Mouse (Mus musculus) limb, embryonic 12.5 days (tissue): ENCODE data around the gene Prmt3. TPM values are rescaled to one million over a fixed set of nuclear protein-coding genes. Genes with fewer than 3 reads are reported as not detected.
A peak's percentile ranks its signal among the peaks of the same experiment; 100 is the strongest.

Source experiments
- ATAC-seq: fragments of 200-750 bp; cut with Nextera tagmentation; 2 replicates; pipeline ENCODE4 v1.8.0; 2017; ENCODE audit warnings: low read depth, moderate TSS enrichment; ENCODE audit not compliant: insufficient number of reproducible peaks, insufficient read depth, low FRiP score, low TSS enrichment
- H3K27ac ChIP-seq: fragments of 300-500 bp; sonication (generic); 2 replicates; pipeline ENCODE4 v1.5.1; 2016; ENCODE audit warnings: mild to moderate bottlenecking, moderate library complexity
- H3K27me3 ChIP-seq: fragments of 300-500 bp; sonication (generic); 2 replicates; pipeline ENCODE4 v1.6.1; 2016; ENCODE audit warnings: mild to moderate bottlenecking, moderate library complexity
- H3K36me3 ChIP-seq: fragments of 300-500 bp; sonication (generic); 2 replicates; pipeline ENCODE4 v1.6.1; 2016; ENCODE audit warnings: mild to moderate bottlenecking, moderate library complexity
- H3K4me1 ChIP-seq: fragments of 300-500 bp; sonication (generic); replicated peaks from 2 replicates; pipeline ENCODE4 v1.6.1; 2016
- H3K4me2 ChIP-seq: fragments of 300-500 bp; sonication (generic); 2 replicates; pipeline ENCODE4 v1.6.1; 2016; ENCODE audit warnings: mild to moderate bottlenecking, moderate library complexity
- H3K4me3 ChIP-seq: fragments of 300-500 bp; sonication (generic); replicated peaks from 2 replicates; pipeline ENCODE4 v1.5.1; 2016; ENCODE audit warnings: mild to moderate bottlenecking
- H3K9ac ChIP-seq: fragments of 300-500 bp; sonication (generic); replicated peaks from 2 replicates; pipeline ENCODE4 v1.6.1; 2016; ENCODE audit warnings: mild to moderate bottlenecking, moderate library complexity
- H3K9me3 ChIP-seq: fragments of 300-500 bp; sonication (generic); 2 replicates; pipeline ENCODE4 v1.6.1; 2016; ENCODE audit warnings: mild to moderate bottlenecking, moderate library complexity
- WGBS: fragments of 180-500 bp; shearing (Covaris S2); methylation state at CpG from one replicate; pipeline ENCODE4 v1.1.7; 2016; 5-methylcytosine and 5-hydroxymethylcytosine counted together
- polyA plus RNA-seq: library from polyadenylated mRNA; unstranded; fragments of >200 nt; fragmentation: Nextera tagmentation; extraction: Ambion mirVana; gene quantifications from 2 replicates; pipeline ENCODE4 v1.2.1, GENCODE M21; 2016

Gene Prmt3
- 55.3 and 57.7 TPM in 2 replicates for polyA plus RNA-seq

DNA sequence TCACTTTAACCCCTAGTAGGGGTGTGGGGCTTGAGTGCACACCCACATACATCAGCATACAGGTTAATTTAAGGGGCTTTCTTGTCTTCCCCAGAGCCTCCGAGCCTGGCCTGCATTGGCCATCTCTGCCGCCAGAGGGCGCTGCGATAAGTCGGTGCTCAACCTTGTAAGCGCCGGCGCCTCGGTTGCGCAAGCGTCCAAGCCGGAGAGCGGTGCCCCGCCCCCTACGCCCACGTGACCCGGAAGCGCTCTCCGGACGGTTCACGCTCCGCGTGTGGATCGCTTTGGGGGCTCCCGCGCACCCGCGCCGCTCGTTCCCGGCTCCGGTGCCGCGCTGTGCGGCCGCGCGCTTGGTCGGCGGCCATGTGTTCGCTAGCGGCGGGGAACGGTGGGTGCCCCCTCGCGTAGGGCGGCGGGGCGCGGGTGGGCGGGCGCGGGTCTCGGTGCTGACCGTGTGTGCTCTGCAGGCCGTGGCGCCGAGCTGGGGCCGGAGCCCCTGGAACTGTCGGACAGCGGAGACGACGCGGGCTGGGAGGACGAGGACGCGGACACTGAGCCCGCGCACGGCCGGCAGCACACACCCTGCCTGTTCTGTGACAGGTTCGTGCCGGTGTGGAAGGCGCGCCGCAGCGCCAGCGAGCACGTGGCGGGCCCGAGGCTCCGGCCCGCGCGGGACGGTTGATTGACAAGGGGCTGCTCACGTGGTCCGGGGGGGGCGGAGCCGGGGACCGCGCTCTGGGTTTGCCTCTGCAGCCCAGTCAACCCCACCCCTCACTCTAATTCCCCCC, at the start of gene Prmt3:
Prmt3 (plus strand) TSS at position 233 of the 788 bp plus-strand sequence.
- H3K36me3 ChIP-seq, result peaks cover 21% of the 10 kb centered on the region
- under 1% methylated on average over 78 of the region's 92 CpGs for WGBS

DNA sequence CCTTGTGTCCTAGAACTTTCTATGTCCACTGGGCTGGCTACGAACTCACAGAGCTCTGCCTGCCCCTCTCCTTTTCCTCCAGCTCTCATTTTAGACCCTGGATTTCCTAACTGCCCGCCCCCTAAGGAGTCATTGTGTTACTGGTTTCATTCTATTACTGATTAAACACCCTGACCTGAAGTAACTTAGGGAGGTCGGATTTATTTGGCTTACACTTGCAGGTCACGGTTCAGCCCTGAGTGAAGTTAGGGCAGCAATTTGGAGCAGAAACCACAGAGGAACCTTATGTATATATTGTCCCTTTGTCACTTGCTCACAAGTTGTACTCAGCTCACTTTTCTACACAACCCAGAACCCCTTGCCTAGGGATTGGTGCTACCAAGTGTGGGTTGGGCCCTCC, 43.8 kb upstream of the Prmt3 start:
- H3K4me3 ChIP-seq, result no peak overlapping the region
- no peak overlapping the region for H3K4me2 ChIP-seq
- H3K9ac ChIP-seq, result no peak overlapping the region
- no peaks in the 10 kb centered on the region for H3K9me3 ChIP-seq
- 64% methylated on average over 4 of the region's 4 CpGs for WGBS
- no peaks in the 10 kb centered on the region for H3K36me3 ChIP-seq
- no peak overlapping the region for H3K27ac ChIP-seq
- ATAC-seq, result no peak
- no peaks in the 10 kb centered on the region for H3K27me3 ChIP-seq
- 0 out of 2 replicates have a peak, but pooled peaks cover 3% of the 10 kb centered on the region for H3K4me1 ChIP-seq

More for the DNA sequence above, at the start of gene Prmt3:
- peak; percentile 93 for ATAC-seq
- Histone ChIP-seq H3K27ac (peak within 1 kb of the TSS; percentile 76), H3K4me1 (peaks cover 9% of the 10 kb centered on the region), H3K4me2 (peak within 1 kb of the TSS; percentile 77), H3K9ac (peak within 1 kb of the TSS; percentile 78), H3K27me3 (no peaks in the 10 kb centered on the region), H3K4me3 (peak within 1 kb of the TSS; percentile 74), H3K9me3 (no peaks in the 10 kb centered on the region)

DNA sequence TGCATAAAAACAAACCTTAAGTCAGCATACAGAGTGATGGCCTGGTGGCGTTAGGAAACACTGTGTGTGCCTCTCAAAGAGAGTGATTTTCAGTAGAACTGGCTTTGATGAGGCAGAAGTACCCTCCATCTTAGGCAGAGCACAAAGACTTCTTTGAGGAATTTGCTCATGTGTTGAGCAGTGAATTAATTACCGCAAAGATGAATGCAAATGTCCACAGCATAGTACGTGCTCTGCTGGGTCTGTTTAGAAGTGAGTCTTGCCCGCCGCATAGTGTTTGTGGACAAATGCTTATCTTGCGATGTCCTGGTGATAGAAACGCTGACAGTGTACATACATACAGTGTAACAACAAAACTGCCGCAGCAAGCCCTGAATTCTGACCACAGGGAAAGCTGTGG, 38.7 kb upstream of the Prmt3 start:
- WGBS, result 78% methylated on average over 8 of the region's 8 CpGs
- Histone ChIP-seq H3K4me3 (no peak overlapping the region), H3K36me3 (no peaks in the 10 kb centered on the region), H3K4me2 (no peak overlapping the region), H3K27me3 (peaks cover 3% of the 10 kb centered on the region; the same call in 1 of the 2 replicates), H3K27ac (no peak overlapping the region), H3K9ac (no peak overlapping the region), H3K9me3 (no peaks in the 10 kb centered on the region), H3K4me1 (no peaks in the 10 kb centered on the region)
- no peak for ATAC-seq

DNA sequence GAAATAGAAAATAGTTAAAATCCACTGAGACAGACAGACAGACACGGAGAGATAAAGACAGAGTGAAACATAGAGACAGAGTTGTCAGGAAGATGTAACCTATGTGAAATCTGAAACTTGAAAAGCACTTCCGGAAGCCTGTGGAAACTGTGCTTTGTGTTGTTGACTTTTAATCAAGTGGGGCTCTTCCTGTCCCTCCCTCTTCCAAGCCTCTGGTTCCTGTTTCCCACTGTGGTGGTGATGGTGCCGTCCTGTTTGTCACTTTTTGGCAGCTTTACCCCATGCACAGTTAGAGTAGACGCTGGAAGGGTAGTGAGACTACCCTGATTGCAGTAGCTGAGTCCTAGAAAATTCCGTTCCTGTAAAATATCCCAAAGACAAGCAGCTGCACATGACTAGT, 36.7 kb upstream of the Prmt3 start:
- no peaks in the 10 kb centered on the region for H3K9me3 ChIP-seq
- no peaks in the 10 kb centered on the region for H3K4me1 ChIP-seq
- no peak overlapping the region for H3K4me2 ChIP-seq
- no peak overlapping the region for H3K27ac ChIP-seq
- 27% methylated on average over 5 of the region's 5 CpGs for WGBS
- no peaks in the 10 kb centered on the region for H3K36me3 ChIP-seq
- no peak overlapping the region for H3K9ac ChIP-seq
- no peak for ATAC-seq
- no peak overlapping the region for H3K4me3 ChIP-seq
- H3K27me3 ChIP-seq, result peaks cover 3% of the 10 kb centered on the region; the same call in 1 of the 2 replicates

DNA sequence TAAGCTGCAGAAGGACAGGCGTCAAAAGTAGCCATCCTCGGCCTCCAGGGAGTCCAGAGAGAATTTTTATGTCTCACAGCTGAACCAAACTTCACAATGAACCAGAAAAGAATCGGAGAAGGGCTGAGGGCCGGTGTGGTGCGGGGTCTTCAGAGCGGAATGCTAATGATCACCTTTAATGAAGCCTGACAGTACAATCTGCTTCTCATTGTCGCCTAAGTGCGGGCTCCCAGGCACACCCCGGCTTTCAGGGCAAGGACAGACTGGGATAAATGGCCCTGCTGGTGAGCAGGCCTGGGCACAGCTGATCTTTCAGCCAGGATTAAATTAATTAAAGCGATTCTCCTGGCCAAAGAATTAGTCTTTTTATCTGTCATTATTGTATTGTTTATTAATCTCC, 36.2 kb upstream of the Prmt3 start:
- H3K27me3 ChIP-seq, result peaks cover 3% of the 10 kb centered on the region; the same call in 1 of the 2 replicates
- no peaks in the 10 kb centered on the region for H3K36me3 ChIP-seq
- H3K4me3 ChIP-seq, result no peak overlapping the region
- no peak overlapping the region for H3K4me2 ChIP-seq
- ATAC-seq, result no peak
- 16% methylated on average over 10 of the region's 10 CpGs for WGBS
- H3K9me3 ChIP-seq, result no peaks in the 10 kb centered on the region
- no peak overlapping the region for H3K27ac ChIP-seq
- H3K9ac ChIP-seq, result no peak overlapping the region
- H3K4me1 ChIP-seq, result no peaks in the 10 kb centered on the region

DNA sequence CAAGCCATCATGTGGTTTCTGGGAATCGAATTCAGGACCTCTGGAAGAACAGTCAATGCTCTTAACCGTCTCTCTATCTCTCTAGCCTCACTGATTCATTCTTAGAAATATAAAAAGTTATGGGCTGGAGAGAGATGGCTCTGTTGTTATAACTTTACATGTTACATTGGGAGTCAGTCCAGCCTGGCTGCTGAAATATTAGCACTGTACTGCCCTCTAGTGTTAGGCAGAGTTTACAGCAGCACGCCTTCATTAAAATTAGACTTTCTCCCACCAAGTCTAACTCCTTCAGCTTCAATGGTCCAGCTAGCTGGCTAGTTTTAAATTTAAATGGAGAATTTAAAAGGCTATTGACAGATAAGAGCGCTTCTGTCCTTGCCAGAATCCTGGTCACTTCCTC, 27.0 kb upstream of the Prmt3 start:
- Histone ChIP-seq H3K4me2 (no peak overlapping the region), H3K27ac (no peak overlapping the region), H3K27me3 (peaks cover 37% of the 10 kb centered on the region), H3K9ac (no peak overlapping the region), H3K4me1 (no peaks in the 10 kb centered on the region), H3K9me3 (no peaks in the 10 kb centered on the region), H3K36me3 (no peaks in the 10 kb centered on the region), H3K4me3 (no peak overlapping the region)
- 9% methylated on average over 4 of the region's 4 CpGs for WGBS
- ATAC-seq, result no peak

DNA sequence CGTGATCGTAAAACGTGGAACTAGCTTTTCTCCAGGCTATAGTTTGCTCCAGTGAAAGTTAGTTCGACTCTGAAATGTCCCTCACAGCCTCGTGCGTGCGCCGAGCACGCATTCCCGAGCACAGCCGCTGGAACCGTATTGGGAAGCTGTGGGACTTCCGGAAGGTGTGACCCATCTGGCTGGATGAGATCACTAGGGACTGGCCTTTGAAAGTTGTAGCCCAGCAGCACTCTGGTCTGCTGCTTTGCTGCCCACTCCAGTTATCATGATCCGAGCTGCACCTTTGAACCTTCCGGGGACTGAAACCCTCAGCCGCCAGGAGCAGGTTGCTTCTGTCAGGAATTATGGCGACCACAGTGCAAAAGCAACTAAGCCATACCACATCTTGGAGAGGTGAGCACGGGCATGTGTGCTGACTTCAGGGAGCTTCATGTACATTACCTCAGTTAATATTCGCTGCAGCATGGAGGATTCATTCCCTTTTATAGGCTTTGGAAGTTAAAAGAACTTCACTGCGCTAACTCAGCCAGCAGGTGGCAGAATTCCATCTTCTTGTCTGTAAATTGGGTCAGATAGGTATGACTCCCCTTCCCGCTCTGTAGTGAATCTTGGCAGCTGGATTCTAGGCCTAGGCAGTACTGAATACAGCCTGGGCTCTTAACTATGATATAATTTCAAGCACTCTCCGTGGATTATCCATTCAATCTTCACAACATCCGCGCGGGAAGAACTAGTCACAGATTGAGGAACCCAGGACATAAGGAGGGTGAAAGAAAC, 25.2 kb upstream of the Prmt3 start:
- no peak overlapping the region for H3K4me3 ChIP-seq
- H3K9ac ChIP-seq, result no peak overlapping the region
- no peak overlapping the region for H3K4me2 ChIP-seq
- no peaks in the 10 kb centered on the region for H3K4me1 ChIP-seq
- no peak for ATAC-seq
- H3K27ac ChIP-seq, result no peak overlapping the region
- 30% methylated on average over 25 of the region's 25 CpGs for WGBS
- no peaks in the 10 kb centered on the region for H3K9me3 ChIP-seq
- H3K27me3 ChIP-seq, result peaks cover 50% of the 10 kb centered on the region
- no peaks in the 10 kb centered on the region for H3K36me3 ChIP-seq

DNA sequence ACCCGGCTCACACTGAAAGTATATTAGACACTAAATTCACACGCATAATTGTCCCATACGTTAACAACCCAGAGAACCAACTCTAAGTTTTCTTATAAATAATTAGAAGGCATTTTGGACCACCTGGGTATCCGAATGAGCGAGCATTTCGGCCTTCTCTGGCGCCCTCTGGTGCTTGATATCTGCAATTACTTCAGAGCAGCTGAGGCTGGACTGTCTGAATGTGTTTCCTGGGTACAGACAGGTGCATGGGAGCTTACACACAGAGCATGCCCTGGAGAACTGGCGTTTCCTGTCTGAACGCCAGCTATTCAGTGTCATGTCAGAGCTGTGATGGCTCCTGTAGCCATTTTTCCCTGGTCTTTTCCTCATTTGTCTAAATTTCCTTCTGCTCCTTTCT, 23.4 kb upstream of the Prmt3 start:
- 5% methylated on average over 9 of the region's 9 CpGs for WGBS
- H3K4me3 ChIP-seq, result no peak overlapping the region
- H3K9ac ChIP-seq, result no peak overlapping the region
- H3K27me3 ChIP-seq, result peaks cover 62% of the 10 kb centered on the region
- H3K27ac ChIP-seq, result no peak overlapping the region
- H3K4me1 ChIP-seq, result 0 out of 2 replicates have a peak, but pooled peaks cover 5% of the 10 kb centered on the region
- 0 out of 2 replicates have a peak, but pooled peaks cover 5% of the 10 kb centered on the region for H3K9me3 ChIP-seq
- H3K4me2 ChIP-seq, result no peak overlapping the region
- ATAC-seq, result no peak
- no peaks in the 10 kb centered on the region for H3K36me3 ChIP-seq

DNA sequence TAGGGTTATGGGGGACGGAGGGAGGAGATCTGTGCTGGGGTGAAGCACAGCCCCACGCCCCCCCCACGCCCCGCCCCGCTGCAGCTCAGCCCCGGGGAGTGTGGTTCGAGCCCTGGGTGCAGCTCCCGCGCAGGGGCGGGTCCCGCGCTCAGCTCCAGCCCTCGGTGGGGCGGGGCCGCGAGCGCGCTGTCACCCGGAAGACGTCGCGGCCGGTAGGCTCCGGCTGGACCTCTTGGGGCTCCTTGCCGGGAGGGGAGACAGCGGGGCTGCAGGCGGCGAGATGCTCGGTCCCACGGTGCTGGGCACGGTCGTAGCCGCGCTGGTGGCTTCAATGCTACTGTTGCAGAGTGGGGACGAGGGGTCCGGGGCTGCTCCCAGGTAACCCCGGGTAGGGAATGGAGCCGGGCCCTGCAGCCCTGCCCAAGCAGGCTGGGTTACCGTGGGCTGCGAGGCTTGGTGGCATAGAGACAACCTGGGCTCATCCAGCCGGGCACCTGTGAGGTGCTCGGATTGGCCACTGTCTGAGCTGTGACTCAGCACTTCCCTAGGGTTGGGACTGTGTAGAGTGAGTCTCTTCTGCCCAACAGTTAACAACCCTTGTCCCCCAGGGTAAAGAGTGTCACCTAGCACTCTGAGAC, 19.1 kb upstream of the Prmt3 start, which contains the start of gene Htatip2:
Htatip2 (plus strand) TSS at position 182 of the 638 bp plus-strand sequence.
- Histone ChIP-seq H3K4me1 (0 out of 2 replicates have a peak, but pooled peaks cover 5% of the 10 kb centered on the region), H3K27me3 (peaks cover 42% of the 10 kb centered on the region), H3K4me2 (peak within 1 kb of the TSS; percentile 87), H3K4me3 (peak within 1 kb of the TSS; percentile 56), H3K27ac (no peak within 1 kb of the TSS), H3K36me3 (no peaks in the 10 kb centered on the region), H3K9ac (peak within 1 kb of the TSS; percentile 58), H3K9me3 (0 out of 2 replicates have a peak, but pooled peaks cover 6% of the 10 kb centered on the region)
- WGBS, result 2% methylated on average over 42 of the region's 42 CpGs
- ATAC-seq, result peak; percentile 55

DNA sequence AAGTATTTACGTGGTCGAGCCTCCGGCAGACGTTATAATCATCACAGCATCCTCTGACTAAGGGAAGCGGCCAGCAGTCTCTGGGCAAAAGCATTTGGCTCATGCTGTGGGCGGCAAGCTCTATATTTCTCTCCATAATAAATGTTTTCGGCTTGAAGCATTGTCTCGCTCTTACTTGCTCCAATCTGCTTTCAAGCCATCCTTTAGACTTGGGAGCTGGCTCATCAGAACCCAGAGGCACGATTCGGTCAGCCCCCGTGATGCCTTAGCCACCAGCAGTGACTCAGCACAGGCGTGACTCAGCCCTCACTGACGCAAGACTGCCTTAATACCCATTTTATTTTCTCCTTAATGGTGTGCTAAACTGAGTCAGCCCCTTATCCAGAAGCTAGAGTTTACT, 15.5 kb upstream of the Prmt3 start:
- Histone ChIP-seq H3K4me1 (0 out of 2 replicates have a peak, but pooled peaks cover 5% of the 10 kb centered on the region), H3K9me3 (0 out of 2 replicates have a peak, but pooled peaks cover 6% of the 10 kb centered on the region), H3K4me3 (no peak overlapping the region), H3K4me2 (no peak overlapping the region), H3K9ac (no peak overlapping the region), H3K36me3 (no peaks in the 10 kb centered on the region), H3K27me3 (peaks cover 18% of the 10 kb centered on the region), H3K27ac (no peak overlapping the region)
- WGBS, result 72% methylated on average over 13 of the region's 13 CpGs
- ATAC-seq, result no peak
